Mouse (Mus musculus) midbrain, embryonic 12.5 days (tissue): ENCODE data around the gene Ggta1. TPM values are rescaled to one million over a fixed set of nuclear protein-coding genes. Genes with fewer than 3 reads are reported as not detected.
"Not testable (repeated sequence)": the region's sequence is repeated elsewhere in the genome, so short reads cannot be mapped to it uniquely, and the experiment has no call there.

Experiments used
- ATAC-seq: fragments of 200-750 bp; cut with Nextera tagmentation; 2 replicates; pipeline ENCODE4 v1.8.0; 2017; ENCODE audit warnings: low read depth, moderate TSS enrichment, moderate library complexity; ENCODE audit not compliant: low FRiP score
- H3K27ac ChIP-seq: fragments of 300-500 bp; sonication (generic); replicated peaks from 2 replicates; pipeline ENCODE4 v1.5.1; 2016; ENCODE audit warnings: mild to moderate bottlenecking
- H3K27me3 ChIP-seq: fragments of 300-500 bp; sonication (generic); 2 replicates; pipeline ENCODE4 v1.6.1; 2016; ENCODE audit warnings: mild to moderate bottlenecking
- H3K36me3 ChIP-seq: fragments of 300-500 bp; sonication (generic); 2 replicates; pipeline ENCODE4 v1.6.1; 2016
- H3K4me1 ChIP-seq: fragments of 300-500 bp; sonication (generic); 2 replicates; pipeline ENCODE4 v1.6.1; 2016
- H3K4me2 ChIP-seq: fragments of 300-500 bp; sonication (generic); replicated peaks from 2 replicates; pipeline ENCODE4 v1.6.1; 2016; ENCODE audit warnings: mild to moderate bottlenecking, moderate library complexity
- H3K4me3 ChIP-seq: fragments of 300-500 bp; sonication (generic); 2 replicates; pipeline ENCODE4 v1.5.1; 2016; ENCODE audit warnings: mild to moderate bottlenecking
- H3K9ac ChIP-seq: fragments of 300-500 bp; sonication (generic); replicated peaks from 2 replicates; pipeline ENCODE4 v1.6.1; 2016; ENCODE audit warnings: mild to moderate bottlenecking, moderate library complexity
- H3K9me3 ChIP-seq: fragments of 300-500 bp; sonication (generic); 2 replicates; pipeline ENCODE4 v1.6.1; 2016; ENCODE audit warnings: mild to moderate bottlenecking
- WGBS: fragments of 180-500 bp; shearing (Covaris S2); methylation state at CpG from one replicate; pipeline ENCODE4 v1.1.7; 2016; 5-methylcytosine and 5-hydroxymethylcytosine counted together
- polyA plus RNA-seq: library from polyadenylated mRNA; unstranded; fragments of >200 nt; fragmentation: Nextera tagmentation; extraction: Ambion mirVana; gene quantifications from 2 replicates; pipeline ENCODE4 v1.2.1, GENCODE M21; 2016

Gene Ggta1
- polyA plus RNA-seq, 1 experiment from 2014 or later = 6.5 TPM

- Histone ChIP-seq H3K4me3 (no peak overlapping the region), H3K9ac (no peak overlapping the region), H3K27me3 (peaks cover 24% of the 10 kb centered on the region), H3K27ac (no peak overlapping the region), H3K9me3 (no peaks in the 10 kb centered on the region), H3K4me1 (peaks cover 26% of the 10 kb centered on the region), H3K36me3 (no peaks in the 10 kb centered on the region), H3K4me2 (no peak overlapping the region)
- no peak for ATAC-seq
Observed at GRCm38 (mm10) chr2:35465677-35466076, 2.6 kb upstream of the Ggta1 start.

GRCm38 (mm10) chr2:35464548-35464947 is 1.5 kb upstream of the Ggta1 start:
- Histone ChIP-seq H3K4me2 (no peak overlapping the region), H3K4me1 (peaks cover 26% of the 10 kb centered on the region), H3K4me3 (no peak overlapping the region), H3K36me3 (no peaks in the 10 kb centered on the region), H3K27me3 (peaks cover 29% of the 10 kb centered on the region), H3K9ac (no peak overlapping the region), H3K27ac (no peak overlapping the region), H3K9me3 (no peaks in the 10 kb centered on the region)
- ATAC-seq = no peak
- WGBS = 46% methylated on average over 3 of the region's 3 CpGs

GRCm38 (mm10) chr2:35464089-35464534 is 1.1 kb upstream of the Ggta1 start:
- H3K4me3 ChIP-seq = no peak overlapping the region
- H3K36me3 ChIP-seq = no peaks in the 10 kb centered on the region
- H3K4me1 ChIP-seq = peaks cover 26% of the 10 kb centered on the region
- WGBS = 67% methylated on average over 7 of the region's 7 CpGs
- H3K27me3 ChIP-seq = peaks cover 29% of the 10 kb centered on the region
- H3K27ac ChIP-seq = no peak overlapping the region
- no peaks in the 10 kb centered on the region for H3K9me3 ChIP-seq
- H3K4me2 ChIP-seq = no peak overlapping the region
- no peak for ATAC-seq
- no peak overlapping the region for H3K9ac ChIP-seq

GRCm38 (mm10) chr2:35463372-35464088 is 499 bp upstream of the Ggta1 start:
- Histone ChIP-seq H3K4me1 (peaks cover 26% of the 10 kb centered on the region), H3K4me3 (no peak overlapping the region), H3K9me3 (no peaks in the 10 kb centered on the region), H3K4me2 (peak overlapping the region; percentile 21), H3K27me3 (peaks cover 29% of the 10 kb centered on the region), H3K36me3 (no peaks in the 10 kb centered on the region), H3K9ac (no peak overlapping the region), H3K27ac (no peak overlapping the region)
- WGBS = 13% methylated on average over 19 of the region's 19 CpGs
- 0 out of 2 replicates have a peak, but pooled peaks have one; percentile 47 for ATAC-seq

- peak; percentile 68 for ATAC-seq
Observed at GRCm38 (mm10) chr2:35461971-35462787, 852 bp downstream of the Ggta1 start.

GRCm38 (mm10) chr2:35461131-35461947 is 1.7 kb downstream of the Ggta1 start:
- Histone ChIP-seq H3K4me1 (peaks cover 26% of the 10 kb centered on the region), H3K36me3 (no peaks in the 10 kb centered on the region), H3K4me3 (peak overlapping the region; percentile 61), H3K9me3 (no peaks in the 10 kb centered on the region), H3K4me2 (peak overlapping the region; percentile 98), H3K27me3 (peaks cover 29% of the 10 kb centered on the region), H3K27ac (no peak overlapping the region), H3K9ac (no peak overlapping the region)
- WGBS = 4% methylated on average over 19 of the region's 20 CpGs
- ATAC-seq = 0 out of 2 replicates have a peak, but pooled peaks have one; percentile 7

More at GRCm38 (mm10) chr2:35461971-35462787, 852 bp downstream of the Ggta1 start:
- H3K9ac ChIP-seq = peak overlapping the region; percentile 52
- peak overlapping the region; percentile 98 for H3K4me2 ChIP-seq
- peaks cover 29% of the 10 kb centered on the region for H3K27me3 ChIP-seq
- under 1% methylated on average over 48 of the region's 52 CpGs for WGBS
- no peaks in the 10 kb centered on the region for H3K9me3 ChIP-seq
- H3K4me3 ChIP-seq = peak overlapping the region; percentile 61
- H3K36me3 ChIP-seq = no peaks in the 10 kb centered on the region
- H3K27ac ChIP-seq = no peak overlapping the region
- H3K4me1 ChIP-seq = peaks cover 26% of the 10 kb centered on the region

- Histone ChIP-seq H3K27me3 (peaks cover 29% of the 10 kb centered on the region), H3K27ac (no peak overlapping the region), H3K9me3 (no peaks in the 10 kb centered on the region), H3K36me3 (no peaks in the 10 kb centered on the region), H3K4me2 (peak overlapping the region; percentile 98), H3K4me1 (peaks cover 26% of the 10 kb centered on the region), H3K9ac (no peak overlapping the region), H3K4me3 (no peak overlapping the region)
- 24% methylated on average over 6 of the region's 6 CpGs for WGBS
- no peak for ATAC-seq
Observed at GRCm38 (mm10) chr2:35460378-35460880, 2.6 kb downstream of the Ggta1 start.

GRCm38 (mm10) chr2:35459316-35459715 is 3.7 kb downstream of the Ggta1 start:
- Histone ChIP-seq H3K36me3 (no peaks in the 10 kb centered on the region), H3K9ac (no peak overlapping the region), H3K27me3 (peaks cover 29% of the 10 kb centered on the region), H3K4me2 (no peak overlapping the region), H3K4me3 (no peak overlapping the region), H3K9me3 (no peaks in the 10 kb centered on the region), H3K4me1 (peaks cover 25% of the 10 kb centered on the region), H3K27ac (no peak overlapping the region)
- ATAC-seq = no peak

- H3K4me2 ChIP-seq = no peak overlapping the region
- 87% methylated on average over 4 of the region's 4 CpGs for WGBS
- H3K27ac ChIP-seq = no peak overlapping the region
- H3K36me3 ChIP-seq = no peaks in the 10 kb centered on the region
- no peak overlapping the region for H3K9ac ChIP-seq
- peaks cover 17% of the 10 kb centered on the region for H3K4me1 ChIP-seq
- no peak for ATAC-seq
- H3K4me3 ChIP-seq = no peak overlapping the region
- H3K27me3 ChIP-seq = peaks cover 23% of the 10 kb centered on the region
- H3K9me3 ChIP-seq = no peaks in the 10 kb centered on the region
Observed at GRCm38 (mm10) chr2:35458421-35458820, 4.6 kb downstream of the Ggta1 start.

GRCm38 (mm10) chr2:35453736-35454135 is 9.3 kb downstream of the Ggta1 start:
- no peak overlapping the region for H3K27ac ChIP-seq
- no peak for ATAC-seq

GRCm38 (mm10) chr2:35452695-35453094 is 10.3 kb downstream of the Ggta1 start:
- 95% methylated on average over 6 of the region's 6 CpGs for WGBS
- H3K27ac ChIP-seq, H3K36me3 ChIP-seq, H3K4me1 ChIP-seq, ATAC-seq, H3K4me2 ChIP-seq, H3K9me3 ChIP-seq, H3K4me3 ChIP-seq, H3K9ac ChIP-seq, H3K27me3 ChIP-seq: not testable (repeated sequence)

More at GRCm38 (mm10) chr2:35453736-35454135, 9.3 kb downstream of the Ggta1 start:
- Histone ChIP-seq H3K9ac (no peak overlapping the region), H3K27me3 (no peaks in the 10 kb centered on the region), H3K4me1 (no peaks in the 10 kb centered on the region), H3K4me3 (no peak overlapping the region), H3K36me3 (no peaks in the 10 kb centered on the region), H3K4me2 (no peak overlapping the region), H3K9me3 (no peaks in the 10 kb centered on the region)
- 88% methylated on average over 3 of the region's 3 CpGs for WGBS
